Mouse (Mus musculus): ENCODE measurements at regions not wholly inside any gene's neighbourhood (a gene's known extent, or its start where the extent isn't known, plus 50 kb on each side); places are given as distances from the start of the nearest gene placed in this dataset.

DNA sequence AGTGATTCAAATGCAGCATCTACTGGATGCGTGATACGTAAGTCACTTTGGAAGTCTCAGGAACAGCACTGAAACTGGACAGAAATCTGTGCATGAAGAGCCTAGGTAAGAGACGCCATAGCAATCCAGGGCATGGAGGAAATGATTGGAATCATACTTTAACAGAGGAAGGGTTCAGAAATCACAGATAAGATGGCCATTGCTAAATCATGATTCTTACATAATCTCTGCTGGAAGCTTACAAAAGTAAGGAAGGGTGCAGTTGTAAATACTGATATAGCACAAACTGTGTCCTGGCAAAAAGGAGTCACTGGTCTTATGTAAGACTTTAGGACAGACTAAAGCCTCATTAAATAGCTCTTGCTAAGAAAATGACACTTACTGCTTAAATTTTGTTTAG is 474.8 kb upstream of the Zic4 start:
- Histone ChIP-seq H3K27me3 (ENCODE audit: control insufficient read depth, insufficient read depth, low read length) (no peaks in the 10 kb centered on the region), H3K36me3 (ENCODE audit: control insufficient read depth, insufficient read depth, low read length) (no peaks in the 10 kb centered on the region), H3K4me2 (replicated peaks; ENCODE audit: low read depth) (no peak overlapping the region), H3K9me3 (ENCODE audit: control insufficient read depth, low read length) (no peaks in the 10 kb centered on the region), H3K4me1 (replicated peaks; ENCODE audit: control insufficient read depth, insufficient read depth) (no peaks in the 10 kb centered on the region), H3K9ac (ENCODE audit: low read length) (no peak overlapping the region), H3K4me3 (ENCODE audit: low read depth, low read length) (no peak overlapping the region), H3K27ac (replicated peaks) (no peak overlapping the region)
- no peak for DNase-seq (ENCODE audit: low spot score)
- WGBS = 88% methylated on average over 3 of the region's 3 CpGs
- TF ChIP-seq EP300 (optimal IDR thresholded peaks at IDR 0.05) = no peak
- TF ChIP-seq CTCF (IDR thresholded peaks at IDR 0.05; ENCODE audit: low read depth) = no peak
- ATAC-seq (ENCODE audit: low FRiP score, low TSS enrichment) = no peak

DNA sequence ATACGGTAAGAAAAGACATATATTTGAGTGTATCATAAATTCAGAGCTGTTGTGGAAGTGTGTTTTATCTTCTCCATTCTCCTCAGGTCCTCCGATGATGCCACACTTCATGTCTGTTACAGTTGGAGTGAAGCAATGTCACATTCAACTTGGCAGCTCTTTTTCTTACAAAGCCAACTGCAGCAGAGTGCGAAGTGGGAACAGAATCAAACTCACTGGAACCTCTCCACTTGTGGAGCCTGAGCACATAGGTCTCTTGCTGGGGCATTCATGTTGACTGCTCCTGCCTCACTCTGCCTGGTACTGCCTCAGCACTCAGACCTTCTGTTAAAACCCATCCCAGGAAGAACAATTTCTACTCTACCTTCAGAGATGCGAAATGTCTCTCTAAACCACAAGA is 471.4 kb upstream of the Zic4 start:
- Histone ChIP-seq H3K9ac (ENCODE audit: low read length) (no peak overlapping the region), H3K4me1 (replicated peaks; ENCODE audit: control insufficient read depth, insufficient read depth) (no peaks in the 10 kb centered on the region), H3K36me3 (ENCODE audit: control insufficient read depth, insufficient read depth, low read length) (no peaks in the 10 kb centered on the region), H3K4me2 (replicated peaks; ENCODE audit: low read depth) (no peak overlapping the region), H3K27ac (replicated peaks) (no peak overlapping the region), H3K9me3 (ENCODE audit: control insufficient read depth, low read length) (no peaks in the 10 kb centered on the region), H3K27me3 (ENCODE audit: control insufficient read depth, insufficient read depth, low read length) (no peaks in the 10 kb centered on the region), H3K4me3 (ENCODE audit: low read depth, low read length) (no peak overlapping the region)
- DNase-seq (ENCODE audit: low spot score) = no peak
- 91% methylated on average over 4 of the region's 4 CpGs for WGBS
- no peak for TF ChIP-seq EP300 (optimal IDR thresholded peaks at IDR 0.05)
- TF ChIP-seq CTCF (IDR thresholded peaks at IDR 0.05; ENCODE audit: low read depth) = no peak
- ATAC-seq (ENCODE audit: low FRiP score, low TSS enrichment) = no peak

DNA sequence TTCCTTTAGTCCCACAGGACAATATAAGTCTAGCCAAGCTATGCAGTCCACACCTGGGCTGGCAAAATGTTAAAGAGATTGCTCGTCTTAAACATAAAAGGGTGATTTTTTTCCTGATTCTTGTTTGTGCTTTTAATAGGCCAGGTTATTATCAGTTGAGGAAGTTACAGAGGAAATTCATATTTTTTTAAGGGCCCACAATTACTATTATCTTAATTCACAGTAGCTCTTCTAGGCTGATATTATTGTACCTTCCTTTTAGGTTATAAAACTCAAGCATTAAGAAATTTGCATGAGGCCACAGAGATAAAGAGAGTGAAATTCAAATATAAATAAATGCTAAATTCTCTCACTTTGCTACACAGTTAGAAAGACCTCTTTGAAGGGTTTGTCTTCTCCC is 469.4 kb upstream of the Zic4 start:
- Histone ChIP-seq H3K4me3 (ENCODE audit: low read depth, low read length) (no peak overlapping the region), H3K9me3 (ENCODE audit: control insufficient read depth, low read length) (no peaks in the 10 kb centered on the region), H3K36me3 (ENCODE audit: control insufficient read depth, insufficient read depth, low read length) (no peaks in the 10 kb centered on the region), H3K4me2 (replicated peaks; ENCODE audit: low read depth) (no peak overlapping the region), H3K4me1 (replicated peaks; ENCODE audit: control insufficient read depth, insufficient read depth) (no peaks in the 10 kb centered on the region), H3K9ac (ENCODE audit: low read length) (no peak overlapping the region), H3K27ac (replicated peaks) (no peak overlapping the region), H3K27me3 (ENCODE audit: control insufficient read depth, insufficient read depth, low read length) (no peaks in the 10 kb centered on the region)
- no peak for ATAC-seq (ENCODE audit: low FRiP score, low TSS enrichment)
- TF ChIP-seq CTCF (IDR thresholded peaks at IDR 0.05; ENCODE audit: low read depth) (no peak), EP300 (optimal IDR thresholded peaks at IDR 0.05) (no peak)
- DNase-seq (ENCODE audit: low spot score) = no peak
- WGBS = 49% methylated on average over 1 of the region's 1 CpGs

DNA sequence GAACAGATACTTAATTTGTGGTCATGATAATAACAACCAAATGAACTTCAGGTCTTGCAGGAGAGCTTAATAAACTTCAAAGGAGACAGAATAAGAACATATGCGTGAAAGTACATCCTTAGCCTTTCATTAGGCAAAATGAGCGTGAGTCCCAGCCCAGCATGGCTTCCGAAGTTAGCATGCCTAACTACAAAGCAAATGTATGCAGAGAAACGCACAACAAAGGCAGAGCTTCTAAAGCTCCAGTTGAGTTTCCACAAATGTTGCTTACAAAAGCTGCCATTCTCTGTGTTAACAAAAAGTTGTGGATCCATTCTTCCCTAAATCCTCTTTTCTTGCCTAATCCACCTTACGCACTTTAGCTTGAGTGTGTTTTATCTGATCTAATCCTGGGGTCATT is 458.7 kb upstream of the Zic4 start:
- H3K36me3 ChIP-seq (ENCODE audit: control insufficient read depth, insufficient read depth, low read length) = no peaks in the 10 kb centered on the region
- DNase-seq (ENCODE audit: low spot score) = no peak
- no peak for TF ChIP-seq CTCF (IDR thresholded peaks at IDR 0.05; ENCODE audit: low read depth)
- WGBS = 29% methylated on average over 5 of the region's 5 CpGs
- H3K4me3 ChIP-seq (ENCODE audit: low read depth, low read length) = no peak overlapping the region
- H3K27me3 ChIP-seq (ENCODE audit: control insufficient read depth, insufficient read depth, low read length) = no peaks in the 10 kb centered on the region
- H3K9me3 ChIP-seq (ENCODE audit: control insufficient read depth, low read length) = no peaks in the 10 kb centered on the region
- H3K27ac ChIP-seq (replicated peaks) = no peak overlapping the region
- no peak for ATAC-seq (ENCODE audit: low FRiP score, low TSS enrichment)
- H3K4me1 ChIP-seq (replicated peaks; ENCODE audit: control insufficient read depth, insufficient read depth) = no peaks in the 10 kb centered on the region
- H3K4me2 ChIP-seq (replicated peaks; ENCODE audit: low read depth) = no peak overlapping the region
- no peak overlapping the region for H3K9ac ChIP-seq (ENCODE audit: low read length)

DNA sequence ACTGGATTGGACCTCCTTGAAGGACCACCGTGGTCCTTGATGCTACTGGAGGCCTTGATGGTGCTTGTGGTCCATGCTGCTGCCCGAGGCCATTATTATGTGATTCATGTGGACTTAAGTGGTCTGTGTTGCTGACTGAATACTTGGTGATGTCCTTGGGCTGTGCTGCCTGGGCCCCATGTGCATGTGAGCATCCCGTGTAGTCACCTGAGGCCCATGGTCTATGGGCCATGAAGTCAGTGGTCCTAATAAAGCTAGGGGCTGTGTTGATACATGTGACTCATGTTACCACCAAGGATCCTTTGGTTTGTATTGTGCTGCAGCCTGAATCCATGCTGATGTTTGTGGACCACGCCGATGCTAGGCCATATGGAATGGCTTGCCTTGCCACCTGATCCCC is 456.1 kb upstream of the Zic4 start:
- no peak for ATAC-seq (ENCODE audit: low FRiP score, low TSS enrichment)

DNA sequence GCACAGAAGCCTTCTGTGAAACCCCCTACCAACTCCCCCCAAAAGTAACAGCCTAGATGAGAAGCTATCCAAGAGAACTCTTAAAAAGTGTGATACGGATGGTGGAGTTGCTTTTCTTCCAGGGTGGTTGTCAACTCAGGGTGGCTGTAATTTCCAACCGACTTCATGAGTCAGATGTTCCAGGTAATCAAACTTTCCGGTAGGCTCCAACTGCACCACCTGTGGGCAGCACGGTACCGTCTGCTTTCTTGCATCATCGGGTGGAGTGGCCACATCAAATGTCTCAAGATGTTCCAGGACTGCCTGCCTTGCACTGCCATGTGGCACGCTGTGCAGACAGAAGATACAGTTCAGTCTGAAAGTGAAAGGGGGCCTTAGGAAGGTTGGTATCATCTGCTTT is 455.5 kb upstream of the Zic4 start:
- H3K4me3 ChIP-seq (ENCODE audit: low read depth, low read length) = no peak overlapping the region
- ATAC-seq (ENCODE audit: low FRiP score, low TSS enrichment) = no peak
- DNase-seq (ENCODE audit: low spot score) = no peak
- whole genome bisulfite sequencing = 88% methylated on average over 7 of the region's 7 CpGs
- H3K36me3 ChIP-seq (ENCODE audit: control insufficient read depth, insufficient read depth, low read length) = no peaks in the 10 kb centered on the region
- no peak overlapping the region for H3K9ac ChIP-seq (ENCODE audit: low read length)
- TF ChIP-seq EP300 (optimal IDR thresholded peaks at IDR 0.05) = no peak
- no peak for TF ChIP-seq CTCF (IDR thresholded peaks at IDR 0.05; ENCODE audit: low read depth)
- no peaks in the 10 kb centered on the region for H3K4me1 ChIP-seq (replicated peaks; ENCODE audit: control insufficient read depth, insufficient read depth)
- no peaks in the 10 kb centered on the region for H3K27me3 ChIP-seq (ENCODE audit: control insufficient read depth, insufficient read depth, low read length)
- no peaks in the 10 kb centered on the region for H3K9me3 ChIP-seq (ENCODE audit: control insufficient read depth, low read length)
- H3K27ac ChIP-seq (replicated peaks) = no peak overlapping the region
- no peak overlapping the region for H3K4me2 ChIP-seq (replicated peaks; ENCODE audit: low read depth)

More for the DNA sequence above, 456.1 kb upstream of the Zic4 start:
- no peak overlapping the region for H3K9ac ChIP-seq (ENCODE audit: low read length)
- TF ChIP-seq CTCF (IDR thresholded peaks at IDR 0.05; ENCODE audit: low read depth) (no peak), EP300 (optimal IDR thresholded peaks at IDR 0.05) (no peak)
- WGBS = 91% methylated on average over 5 of the region's 5 CpGs
- DNase-seq (ENCODE audit: low spot score) = no peak
- H3K4me1 ChIP-seq (replicated peaks; ENCODE audit: control insufficient read depth, insufficient read depth) = no peaks in the 10 kb centered on the region
- H3K9me3 ChIP-seq (ENCODE audit: control insufficient read depth, low read length) = no peaks in the 10 kb centered on the region
- H3K36me3 ChIP-seq (ENCODE audit: control insufficient read depth, insufficient read depth, low read length) = no peaks in the 10 kb centered on the region
- H3K4me2 ChIP-seq (replicated peaks; ENCODE audit: low read depth) = no peak overlapping the region
- no peak overlapping the region for H3K4me3 ChIP-seq (ENCODE audit: low read depth, low read length)
- H3K27me3 ChIP-seq (ENCODE audit: control insufficient read depth, insufficient read depth, low read length) = no peaks in the 10 kb centered on the region
- H3K27ac ChIP-seq (replicated peaks) = no peak overlapping the region

Measured in stomach, postnatal 0 days (tissue).